ENCODE assay signal across 10 mouse cellular contexts in genomic region chr8:94363288-94363688, GRCm38 (mm10). TPM values are rescaled to one million over a fixed set of nuclear protein-coding genes. Genes with fewer than 3 reads are reported as not detected.
DNase-seq lines count a peak whose midpoint lies in the region; ATAC-seq lines count a peak whose summit lies in the region.
"Had no signal": no experiment of that assay in that cellular context is flagged by ENCODE, and none has a peak within 500 bp of the region (broad histone marks: within the 10 kb centered on the region; RNA-seq: fewer than 3 reads in every experiment).

No protein-coding gene starts in this region.

- peak; percentile 89 for DNase-seq in 3134 (ENCODE audit: extremely low read depth, insufficient read length, low spot score)
- peak; percentile 15 for DNase-seq in embryonic facial prominence, embryonic 10.5 days (ENCODE audit: low spot score)
- peak; percentile 82 to 84 for DNase-seq in heart, postnatal 36 days
- peak; percentile 78 to 85 for DNase-seq in spleen, adult 18-20 months
- DNase-seq in yolk sac, embryonic 10.5 days (ENCODE audit: low spot score) = no peak
- no peak for DNase-seq in cerebellum, adult 11-12 months

- peaks cover 5% of the 10 kb centered on the region; the same call in 1 of the 2 replicates for H3K4me1 ChIP-seq in embryonic facial prominence, embryonic 10.5 days
- H3K4me1 ChIP-seq in liver, embryonic 16.5 days (ENCODE audit: control insufficient read depth, low read depth, low read length) = peaks cover 28% of the 10 kb centered on the region
- H3K4me1 ChIP-seq: neural tube, embryonic 12.5 days had no signal

- H3K36me3 ChIP-seq in embryonic facial prominence, embryonic 10.5 days (replicated peaks) = no peaks in the 10 kb centered on the region
- no peaks in the 10 kb centered on the region for H3K36me3 ChIP-seq in liver, embryonic 16.5 days (ENCODE audit: control insufficient read depth, insufficient read depth)
- H3K36me3 ChIP-seq: embryonic facial prominence, embryonic 13.5 days; neural tube, embryonic 12.5 days had no signal

- H3K4me3 ChIP-seq in embryonic facial prominence, embryonic 10.5 days = no peak overlapping the region
- H3K4me3 ChIP-seq in liver, embryonic 16.5 days (ENCODE audit: low read depth, low read length) = no peak overlapping the region
- H3K4me3 ChIP-seq: embryonic facial prominence, embryonic 13.5 days; neural tube, embryonic 12.5 days had no signal

- no peak overlapping the region for H3K4me2 ChIP-seq in liver, embryonic 16.5 days (ENCODE audit: low read depth, low read length)
- H3K4me2 ChIP-seq: embryonic facial prominence, embryonic 13.5 days; neural tube, embryonic 12.5 days had no signal

- peak; percentile 76 for ATAC-seq in CD4-positive, CD25-positive, alpha-beta regulatory T cell, adult 4 months
- ATAC-seq in liver, embryonic 16.5 days (ENCODE audit: low read depth) = peak; percentile 55

- no peaks in the 10 kb centered on the region for H3K9me3 ChIP-seq in embryonic facial prominence, embryonic 10.5 days
- no peaks in the 10 kb centered on the region for H3K9me3 ChIP-seq in liver, embryonic 16.5 days (replicated peaks; ENCODE audit: control insufficient read depth, low read length)
- H3K9me3 ChIP-seq: embryonic facial prominence, embryonic 13.5 days; neural tube, embryonic 12.5 days had no signal

- H3K9ac ChIP-seq in liver, embryonic 16.5 days (ENCODE audit: low read depth, low read length) = no peak overlapping the region
- H3K9ac ChIP-seq: embryonic facial prominence, embryonic 13.5 days; neural tube, embryonic 12.5 days had no signal

- no peaks in the 10 kb centered on the region for H3K27me3 ChIP-seq in embryonic facial prominence, embryonic 10.5 days (replicated peaks; ENCODE audit: low read depth, poor library complexity, severe bottlenecking)
- no peaks in the 10 kb centered on the region for H3K27me3 ChIP-seq in liver, embryonic 16.5 days (ENCODE audit: control insufficient read depth, insufficient read depth, low read depth, low read length)
- H3K27me3 ChIP-seq: embryonic facial prominence, embryonic 13.5 days; neural tube, embryonic 12.5 days had no signal

- WGBS in embryonic facial prominence, embryonic 10.5 days = 42% methylated on average over 4 of the region's 4 CpGs
- WGBS in liver, embryonic 16.5 days (ENCODE audit: insufficient replicate concordance) = 28% methylated on average over 4 of the region's 4 CpGs

- intact Hi-C loops in heart, postnatal 36 days (cut with DNase I) = loop anchor here (1.0 kb wide), 1 partner anchor 24 kb away; no protein-coding TSS in a partner anchor

- H3K27ac ChIP-seq in embryonic facial prominence, embryonic 10.5 days (replicated peaks) = no peak overlapping the region
- peak overlapping the region; percentile 54 for H3K27ac ChIP-seq in liver, embryonic 16.5 days (ENCODE audit: low read length)
- H3K27ac ChIP-seq: embryonic facial prominence, embryonic 13.5 days; neural tube, embryonic 12.5 days had no signal

RNA-seq across cellular contexts. Expression of gene Herpud1, which starts 22.9 kb away (rescaled TPM):
- polyA plus RNA-seq in CD4-positive, CD25-positive, alpha-beta regulatory T cell, adult 4 months (2017; shearing (Covaris generic)) = 100 to 1,000 TPM; 177 to 183 TPM
- 53.2 and 58.8 TPM in 2 replicates for polyA plus RNA-seq in embryonic facial prominence, embryonic 10.5 days (2016; fragmentation: Nextera tagmentation; extraction: Ambion mirVana)
- 100 to 1,000 TPM; 281 to 377 TPM for total RNA-seq in heart, postnatal 36 days (2021)
- polyA plus RNA-seq in liver, embryonic 16.5 days (2015; fragmentation: Nextera tagmentation; extraction: Ambion mirVana) = 197 and 219 TPM in 2 replicates

RNA-seq across cellular contexts. Expression of gene Slc12a3, which starts 34.3 kb away (rescaled TPM):
- polyA plus RNA-seq in CD4-positive, CD25-positive, alpha-beta regulatory T cell, adult 4 months (2017; shearing (Covaris generic)) = under 1 TPM in 1 of 2 experiments, not detected in 1; 0.19 TPM
- 0.05 TPM in 1 of 2 replicates, not detected in the other for polyA plus RNA-seq in embryonic facial prominence, embryonic 10.5 days (2016; fragmentation: Nextera tagmentation; extraction: Ambion mirVana)
- total RNA-seq in heart, postnatal 36 days (2021) = under 1 TPM; 0.33 to 0.38 TPM
- polyA plus RNA-seq in liver, embryonic 16.5 days (2015; fragmentation: Nextera tagmentation; extraction: Ambion mirVana) = 0.20 and 0.46 TPM in 2 replicates

Comparison
In these comparisons a context has a peak if more than half of its experiments do, and no peak if none do; other contexts are left out.
1. DNase-seq: peak in 3134 (single experiment), embryonic facial prominence, embryonic 10.5 days (single experiment), heart, postnatal 36 days (2 of 2) and spleen, adult 18-20 months (2 of 2); none in yolk sac, embryonic 10.5 days (single experiment) and cerebellum, adult 11-12 months (single experiment).